Mouse (Mus musculus) layer of hippocampus, adult 18-20 months (tissue): ENCODE data around the gene Ints12. TPM values are rescaled to one million over a fixed set of nuclear protein-coding genes. Genes with fewer than 3 reads are reported as not detected.
A peak's percentile ranks its signal among the peaks of the same experiment; 100 is the strongest.

ENCODE experiments used
- DNase-seq, 2 experiments: peaks; one replicate each; pipeline ENCODE4 v3.0.0; 2022; ENCODE audit warnings: low spot score in 2 of 2
- long read RNA-seq: library from polyadenylated mRNA; stranded (forward); transcript quantifications from one replicate; pipeline ENCODE4 v2.0.0, GENCODE M21; 2021
- total RNA-seq, 2 experiments: library from RNA; stranded (reverse); gene quantifications; 2 replicates each; pipeline ENCODE4 v1.2.3; 2021

Gene Ints12
- 10 to 100 TPM; 10.6 to 14.3 TPM for total RNA-seq
- long read RNA-seq, transcript Ints12-201 (7 exons, 3,101 nt): major isoform, 11 of 13 reads
- long read RNA-seq, partial matches to known transcripts: 0 of 13 reads
- long read RNA-seq, other reads (novel, unspliced or antisense): 2 of 13 reads

- peak; percentile 90 to 96 for DNase-seq
Observed at GRCm38 (mm10) chr3:133091664-133092273, at the start of gene Ints12, which contains the start of gene Gstcd. Ints12 (plus strand) TSS chr3:133091840. Gstcd (minus strand) TSS chr3:133092033.

- DNase-seq: no peak
Observed at GRCm38 (mm10) chr3:133052068-133052467, 39.6 kb upstream of the Ints12 start.

DNA sequence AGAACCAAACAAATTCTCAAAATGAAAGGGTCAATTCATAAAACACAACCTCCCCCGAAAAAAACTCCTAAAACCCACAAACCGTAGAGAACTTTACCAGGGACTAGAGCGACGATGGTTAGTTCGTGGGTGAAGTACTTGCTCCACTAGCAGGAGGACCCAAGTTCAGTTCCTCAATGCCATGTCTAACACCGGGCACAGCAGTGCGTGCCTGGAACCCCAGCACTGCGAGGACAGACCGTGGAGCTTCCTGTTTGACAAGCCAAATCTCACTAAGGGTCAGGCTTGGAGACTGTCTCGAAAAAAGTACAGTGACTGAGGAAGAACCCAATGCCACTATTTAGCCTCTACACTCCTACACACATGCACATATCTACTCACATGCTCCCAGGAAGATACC lies 16.1 kb upstream of the Ints12 start:
- no peak for DNase-seq

DNA sequence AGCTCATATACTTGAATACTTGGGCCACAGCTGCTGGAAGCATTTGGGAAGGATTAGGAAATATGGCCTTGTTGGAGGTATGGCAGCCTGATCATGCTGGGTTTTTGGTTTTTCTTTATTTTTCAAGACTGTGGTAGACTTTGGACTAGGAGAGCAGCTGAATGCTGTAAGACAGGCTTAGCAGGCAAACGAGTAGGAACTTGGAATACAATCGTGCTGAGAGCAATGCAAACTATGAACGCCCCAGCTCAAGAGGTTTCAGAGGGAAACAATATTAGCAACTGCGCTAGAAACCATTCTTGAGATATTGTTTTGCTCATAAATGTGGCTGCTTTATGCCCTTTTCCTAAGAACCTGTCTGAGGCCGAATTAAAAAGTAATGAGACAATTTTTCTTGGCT lies 8.9 kb upstream of the Ints12 start:
- DNase-seq: no peak

- DNase-seq: peak in 1 of 2 experiments; percentile 30
Observed at GRCm38 (mm10) chr3:133085858-133086257, 5.8 kb upstream of the Ints12 start.

DNA sequence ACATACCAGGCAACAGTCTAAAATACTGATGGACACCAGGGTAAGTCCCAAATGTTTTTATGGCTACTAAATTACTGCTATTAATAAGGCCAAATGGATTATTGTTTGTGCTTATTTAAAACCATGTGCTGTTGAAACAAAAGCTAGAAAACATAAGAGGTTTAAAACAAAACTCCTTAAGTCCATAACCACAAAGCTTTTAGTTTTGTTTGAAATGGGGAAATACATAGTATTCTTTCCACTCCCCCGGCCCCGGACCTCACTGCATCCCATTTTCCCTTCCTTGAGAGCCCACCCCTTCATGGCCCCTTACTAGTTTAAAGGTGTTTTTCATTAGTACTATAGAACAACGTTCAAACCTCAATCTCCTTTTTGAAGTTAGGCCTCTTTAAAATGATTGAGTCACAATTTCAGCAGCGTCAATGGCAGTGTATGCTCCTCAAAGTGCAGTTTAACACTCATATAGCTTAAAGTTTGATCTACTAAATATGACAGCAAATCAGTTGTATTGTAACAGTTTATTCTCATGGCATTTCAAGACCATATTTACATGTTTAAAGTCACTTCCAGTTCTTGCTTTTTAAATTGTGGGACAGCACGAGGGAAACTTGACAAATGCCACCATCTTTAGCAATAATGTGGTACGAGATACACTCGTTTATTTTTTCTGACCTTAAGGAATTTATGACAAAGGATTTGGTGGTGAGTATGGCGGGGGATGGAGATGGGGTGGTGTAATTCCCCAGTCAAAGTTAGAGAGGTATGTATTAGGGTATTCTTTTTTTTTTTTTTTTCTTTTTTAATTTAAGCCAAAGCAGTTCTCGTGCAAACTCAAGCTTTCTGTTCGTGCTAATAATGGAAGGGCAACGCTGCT lies 1.2 kb upstream of the Ints12 start:
- no peak for DNase-seq

DNA sequence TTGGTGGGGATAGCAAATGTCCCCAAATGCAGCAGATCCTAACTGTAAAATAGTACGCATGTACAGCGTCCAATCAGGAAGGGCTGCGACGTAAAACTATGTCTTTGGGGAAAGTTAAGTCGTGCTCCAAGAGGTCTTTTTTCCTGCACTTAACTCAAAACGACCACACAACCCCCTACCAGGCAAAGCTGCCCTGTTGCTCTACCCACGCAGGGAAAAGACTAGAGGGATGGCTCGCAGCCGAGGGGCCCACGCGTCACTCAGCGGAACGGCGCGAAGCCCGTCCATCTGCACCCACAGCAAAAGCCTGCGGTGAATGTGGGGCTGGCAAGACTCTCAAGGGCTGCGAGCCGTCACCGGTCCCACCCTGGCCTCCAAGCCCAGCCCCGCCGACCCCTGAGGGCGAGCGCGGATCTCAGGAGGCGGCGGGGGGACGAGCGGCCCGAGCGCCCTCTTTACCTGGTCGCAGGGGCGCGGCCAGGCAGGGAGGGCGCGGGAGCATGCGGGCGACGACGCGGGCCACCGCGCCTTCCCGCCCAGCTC lies 448 bp upstream of the Ints12 start:
- peak; percentile 51 to 84 for DNase-seq

DNA sequence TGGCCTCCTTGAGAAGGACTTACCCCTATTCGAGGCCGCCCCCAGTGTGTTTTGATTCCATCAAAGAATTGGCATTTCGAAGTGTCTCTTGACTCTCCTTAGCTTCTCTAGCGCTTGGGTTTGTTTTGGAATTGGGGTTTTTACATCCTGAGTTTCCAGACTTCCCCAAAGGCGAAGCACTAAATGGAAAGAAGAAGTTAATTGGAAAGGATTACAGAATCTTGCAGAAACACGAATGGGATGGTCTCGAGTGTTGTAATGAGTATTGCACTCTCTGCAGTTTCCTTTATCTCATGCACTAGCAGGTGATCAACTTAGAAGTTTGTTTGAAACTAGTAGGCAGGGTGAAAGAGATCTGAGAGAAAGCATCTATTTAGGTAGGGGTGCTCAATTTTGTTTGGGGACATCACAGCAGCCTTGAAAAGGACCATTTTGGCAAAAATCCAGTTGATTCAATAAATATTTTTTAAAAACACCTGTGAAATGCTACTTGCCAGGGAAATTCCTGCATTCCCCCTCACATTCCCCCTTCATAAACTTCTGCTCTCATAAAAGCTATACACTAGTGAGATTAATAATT lies 724 bp downstream of the Ints12 start:
- DNase-seq: no peak

DNA sequence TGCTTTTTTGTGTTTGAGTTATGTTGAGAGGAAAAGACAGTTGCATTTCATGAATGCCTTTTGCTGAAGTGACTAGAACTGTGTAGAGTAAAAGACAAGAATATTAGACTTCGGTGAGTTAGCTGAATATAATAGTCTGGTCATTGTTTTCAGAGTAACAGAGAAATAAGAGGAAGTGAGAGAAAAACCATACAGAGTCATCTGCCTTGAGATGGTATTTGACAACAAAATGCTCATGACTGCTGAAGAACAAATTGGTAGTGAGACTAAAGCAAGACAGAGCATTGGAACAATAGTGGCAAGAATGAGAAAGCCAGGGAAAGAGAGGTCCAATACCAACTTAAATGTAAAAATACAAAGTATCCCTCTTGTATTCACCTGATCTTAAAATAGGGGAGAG lies 1.3 kb downstream of the Ints12 start:
- no peak for DNase-seq

DNA sequence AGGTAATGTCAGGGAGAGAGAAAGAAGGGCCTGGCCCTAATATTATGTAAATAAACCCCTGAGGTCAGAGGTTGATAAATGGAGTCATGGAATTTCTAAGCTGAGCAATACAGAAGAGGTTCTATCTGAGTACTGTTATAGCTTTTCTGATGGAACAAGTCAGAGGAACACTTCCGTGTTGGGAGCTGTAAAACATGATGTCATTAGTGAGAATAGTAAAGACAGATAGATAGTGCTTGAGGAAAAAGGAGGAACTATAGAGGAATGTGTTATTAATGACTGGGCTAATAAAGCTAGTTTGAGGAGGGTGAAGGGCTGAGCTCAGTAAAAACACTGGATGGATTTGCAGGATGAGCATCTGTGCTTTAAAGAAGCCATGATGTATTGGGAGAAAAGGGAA lies 2.7 kb downstream of the Ints12 start:
- no peak for DNase-seq

GRCm38 (mm10) chr3:133097936-133098335 lies 6.3 kb downstream of the Ints12 start:
- no peak for DNase-seq

GRCm38 (mm10) chr3:133098336-133098735 lies 6.7 kb downstream of the Ints12 start:
- no peak for DNase-seq

DNA sequence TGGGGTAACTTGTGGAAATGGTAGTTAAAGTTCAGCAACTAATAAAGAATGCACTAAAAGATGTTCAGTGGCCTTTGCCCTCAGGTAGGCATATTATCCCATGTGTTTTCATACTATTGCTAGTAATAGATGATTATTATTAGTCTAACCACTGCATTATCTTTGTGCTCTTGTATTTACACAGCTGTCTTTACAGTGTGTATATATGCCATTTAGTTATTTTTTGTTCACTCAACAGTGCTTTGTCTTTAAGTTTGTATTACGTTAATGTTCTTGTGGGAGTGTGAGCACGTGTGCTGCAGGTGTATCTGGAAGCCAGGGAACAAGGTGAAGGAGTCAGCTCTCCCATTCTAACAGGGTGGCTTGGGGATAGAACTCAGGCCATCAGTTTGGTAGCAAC lies 7.3 kb downstream of the Ints12 start:
- DNase-seq: no peak

GRCm38 (mm10) chr3:133103768-133104167 lies 12.1 kb downstream of the Ints12 start:
- no peak for DNase-seq

DNA sequence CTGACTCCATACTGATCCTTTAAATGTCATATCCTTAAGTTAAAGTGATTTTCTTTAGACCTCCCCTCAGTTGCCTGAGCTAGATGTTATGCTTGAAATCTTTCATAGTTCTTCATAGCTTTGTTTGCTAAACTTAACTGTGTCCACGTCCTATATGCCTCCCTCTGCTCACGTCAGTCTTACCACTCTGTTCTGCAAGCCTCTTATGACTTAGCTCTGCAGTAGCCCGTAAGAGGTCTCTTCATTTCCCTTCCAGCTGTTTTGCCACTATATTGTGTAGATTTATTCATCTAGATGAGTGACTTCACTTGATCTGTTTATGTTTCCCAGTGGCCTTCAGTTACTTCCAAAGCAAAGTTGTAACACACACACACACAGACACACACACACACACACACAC lies 12.8 kb downstream of the Ints12 start:
- no peak for DNase-seq

- DNase-seq: no peak
Observed at GRCm38 (mm10) chr3:133108731-133109130, 17.1 kb downstream of the Ints12 start.

DNA sequence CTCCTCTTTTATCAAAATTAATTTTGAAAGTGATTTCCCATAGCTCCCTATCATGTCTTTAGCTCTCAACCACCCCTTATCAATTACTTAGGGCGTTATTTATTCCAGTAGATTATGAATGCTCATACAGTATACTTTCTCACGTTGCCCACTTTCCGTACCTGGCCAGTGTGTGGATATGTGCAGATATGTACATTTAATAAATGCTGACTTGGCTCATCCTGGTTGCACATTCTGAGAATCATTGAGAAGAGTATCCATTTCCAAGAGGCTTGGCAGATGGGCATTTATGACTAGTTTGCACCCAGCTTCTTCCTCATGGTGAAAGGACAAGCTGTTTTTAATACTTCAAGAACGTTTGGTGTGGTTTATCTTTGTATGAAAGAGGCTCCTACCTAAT lies 18.2 kb downstream of the Ints12 start:
- no peak for DNase-seq

- peak in 1 of 2 experiments; percentile 44 for DNase-seq
Observed at GRCm38 (mm10) chr3:133111741-133112140, 20.1 kb downstream of the Ints12 start.

GRCm38 (mm10) chr3:133113281-133113680 lies 21.6 kb downstream of the Ints12 start:
- no peak for DNase-seq

- DNase-seq: no peak
Observed at GRCm38 (mm10) chr3:133131372-133131771, 39.7 kb downstream of the Ints12 start.

DNA sequence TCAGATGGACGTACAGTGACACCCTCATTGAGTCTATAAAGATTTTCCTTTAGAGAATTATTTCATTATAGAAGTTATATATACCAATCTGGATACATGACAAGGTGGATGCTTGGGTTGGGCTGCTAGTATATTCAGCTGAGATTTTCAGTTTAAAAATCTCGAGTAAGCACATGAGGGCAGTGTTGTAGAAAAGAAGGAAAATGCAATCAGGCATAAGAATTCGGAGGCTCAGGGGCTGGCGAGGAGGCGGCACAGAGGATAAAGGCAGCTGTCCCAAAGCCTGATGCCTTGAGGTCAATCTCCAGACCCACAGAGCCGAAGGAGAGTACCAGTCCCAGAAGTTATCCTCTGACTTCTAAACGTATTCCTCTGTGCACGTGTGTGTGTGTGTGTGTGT lies 41.0 kb downstream of the Ints12 start:
- no peak for DNase-seq

DNA sequence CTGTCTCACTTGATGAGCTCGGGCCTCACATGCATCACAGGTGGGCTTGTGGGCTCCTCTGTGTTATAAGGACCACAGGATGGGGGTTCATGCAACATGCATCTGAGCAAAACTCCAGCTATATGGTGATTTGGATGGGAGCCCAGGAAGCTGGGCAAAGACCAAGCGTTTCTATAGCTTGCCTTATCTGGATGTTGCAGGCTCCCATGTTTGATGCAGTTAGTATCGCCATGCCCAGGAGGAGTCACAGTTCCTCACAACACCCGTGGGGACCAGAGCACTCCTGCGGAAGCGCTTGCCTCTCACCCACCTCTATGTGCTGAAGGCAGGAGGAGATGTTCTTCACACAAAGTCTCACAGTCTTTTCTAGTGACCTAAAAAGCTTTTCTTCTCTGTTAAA lies 50.2 kb downstream of the Ints12 start:
- DNase-seq: no peak
